Mouse (Mus musculus) frontal cortex, postnatal 25 days (tissue): ENCODE measurements at regions not wholly inside any gene's neighbourhood (a gene's known extent, or its start where the extent isn't known, plus 50 kb on each side); places are given as distances from the start of the nearest gene placed in this dataset.
A peak's percentile ranks its signal among the peaks of the same experiment; 100 is the strongest.

Experiments used
- DNase-seq, 2 experiments: peaks; one replicate each; pipeline ENCODE4 v3.0.0; 2022; ENCODE audit warnings: low spot score in 2 of 2

DNA sequence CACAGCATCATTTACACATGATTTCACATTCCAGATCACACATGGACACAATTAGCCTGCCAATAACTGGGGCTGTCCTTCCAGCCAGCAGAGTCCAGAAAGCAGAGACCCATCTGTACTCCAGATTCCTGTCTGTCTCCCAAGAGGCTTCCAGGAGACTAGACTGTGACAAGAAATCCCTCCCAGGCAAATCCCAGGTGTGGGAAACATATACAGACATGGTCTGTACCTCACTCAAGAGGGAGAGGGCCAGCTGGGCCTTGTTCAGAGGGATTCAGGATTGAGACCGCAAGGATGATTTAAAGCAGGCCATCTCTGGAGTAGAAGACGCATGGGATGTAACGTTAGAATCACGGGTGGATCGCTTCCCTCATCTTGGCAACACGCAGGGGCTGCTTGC, 182.7 kb upstream of the Prr30 start:
- no peak for DNase-seq

DNA sequence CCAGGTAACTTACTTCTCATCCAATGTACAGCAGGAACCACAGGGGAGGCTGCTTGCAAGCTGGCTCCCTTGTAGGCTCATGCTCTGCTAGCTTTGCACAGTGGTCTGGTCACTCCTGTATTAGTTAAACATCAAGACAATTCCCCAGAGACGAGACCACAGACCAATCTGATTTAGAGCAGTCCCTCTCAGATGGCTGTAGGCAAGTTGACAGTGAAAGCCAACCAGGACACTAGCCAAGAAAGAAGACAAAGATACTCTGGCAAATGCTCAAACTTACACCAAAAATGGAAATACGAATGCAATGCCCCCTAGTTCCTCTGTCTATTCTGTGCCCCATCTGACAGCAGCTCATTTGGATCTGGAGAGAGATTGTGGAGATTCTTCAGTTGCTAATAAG, 181.8 kb upstream of the Prr30 start:
- DNase-seq, result no peak

DNA sequence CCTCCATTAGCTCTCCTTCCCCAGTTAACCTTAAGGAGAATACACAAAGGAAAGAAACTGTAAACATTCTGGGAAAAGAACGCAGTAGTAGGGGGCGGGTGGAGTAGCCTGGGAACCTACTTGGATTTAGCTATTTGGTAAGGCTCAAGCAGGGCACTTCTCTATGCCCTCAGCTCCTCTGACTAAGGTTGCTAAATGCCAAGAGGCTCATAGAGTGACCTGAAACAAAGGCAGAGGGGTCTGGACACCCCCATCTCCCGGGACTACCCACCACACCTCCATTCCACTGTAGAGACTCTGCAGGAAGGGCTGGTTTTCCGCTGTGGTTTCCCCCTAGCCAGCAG, 179.5 kb upstream of the Prr30 start:
- DNase-seq, result no peak

DNA sequence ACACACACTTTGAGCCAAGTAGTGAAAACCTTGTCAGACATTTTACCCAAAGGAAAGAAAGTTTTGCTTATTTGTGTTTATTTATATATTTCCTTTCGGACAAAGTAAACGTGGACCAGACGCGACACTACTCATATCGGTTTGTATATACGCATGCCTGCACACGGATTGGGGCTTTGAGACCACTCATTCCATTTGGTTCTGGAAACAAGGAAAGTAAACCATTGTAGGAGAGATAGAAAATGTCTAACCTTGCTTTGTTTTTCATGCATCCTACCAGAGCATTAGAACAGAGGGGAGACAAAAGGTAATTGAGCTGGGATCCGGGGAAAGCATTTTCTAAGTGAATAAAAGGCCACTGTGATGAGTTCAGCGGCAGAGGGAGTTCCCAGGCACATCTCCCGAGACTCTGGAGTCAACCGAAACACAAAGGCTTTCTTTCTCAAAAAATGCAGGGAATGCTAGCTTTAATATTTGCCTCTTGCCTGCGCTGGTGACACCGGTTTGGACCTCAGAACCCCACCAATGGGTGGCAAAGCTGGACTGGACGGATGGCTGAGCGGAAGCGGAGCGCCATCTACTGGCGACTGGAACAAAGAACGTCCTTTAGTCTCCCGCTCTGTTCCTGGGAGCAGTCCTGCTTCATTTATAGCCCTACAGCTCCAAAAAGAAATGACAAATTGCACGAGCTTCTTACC, 179.0 kb upstream of the Prr30 start:
- DNase-seq, result peak; percentile 65 to 78

DNA sequence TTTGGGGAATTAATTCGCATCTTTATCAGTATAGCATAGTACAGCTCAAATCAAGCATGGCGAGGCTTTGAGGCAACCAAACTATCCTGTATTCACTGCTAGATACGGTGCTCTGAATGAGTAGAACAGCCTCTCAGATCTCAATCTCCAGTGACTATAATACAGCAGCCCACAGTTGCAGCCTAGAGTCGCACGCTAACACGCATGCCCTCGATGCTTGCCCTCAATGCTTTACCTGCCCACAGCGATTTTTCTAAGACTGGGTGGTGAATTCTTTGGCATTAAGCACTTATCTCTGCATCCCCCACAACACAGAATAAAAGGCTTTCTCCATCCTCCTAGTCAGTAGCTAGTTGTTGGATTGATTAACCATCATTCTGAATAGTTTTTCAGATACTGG, 178.4 kb upstream of the Prr30 start:
- DNase-seq, result no peak

DNA sequence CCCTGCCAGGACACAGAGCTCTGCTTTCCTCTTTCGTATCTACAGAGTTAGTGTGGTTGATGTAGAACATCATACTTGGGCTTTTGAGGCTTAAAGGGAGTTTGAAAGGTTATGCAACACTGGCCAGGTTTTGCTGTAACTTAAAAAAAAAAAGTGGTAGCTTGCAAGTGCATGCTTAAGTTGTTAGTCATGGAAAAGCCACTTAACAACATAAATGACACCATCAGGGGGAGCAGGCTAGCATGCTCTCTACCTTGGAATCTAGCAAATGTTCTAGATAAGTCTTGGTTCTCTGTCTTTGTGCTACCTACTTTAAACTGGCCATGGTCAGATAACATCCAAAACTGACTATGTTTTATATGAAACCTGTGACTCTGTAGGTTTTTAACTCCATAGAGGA, 176.6 kb upstream of the Prr30 start:
- DNase-seq, result no peak

DNA sequence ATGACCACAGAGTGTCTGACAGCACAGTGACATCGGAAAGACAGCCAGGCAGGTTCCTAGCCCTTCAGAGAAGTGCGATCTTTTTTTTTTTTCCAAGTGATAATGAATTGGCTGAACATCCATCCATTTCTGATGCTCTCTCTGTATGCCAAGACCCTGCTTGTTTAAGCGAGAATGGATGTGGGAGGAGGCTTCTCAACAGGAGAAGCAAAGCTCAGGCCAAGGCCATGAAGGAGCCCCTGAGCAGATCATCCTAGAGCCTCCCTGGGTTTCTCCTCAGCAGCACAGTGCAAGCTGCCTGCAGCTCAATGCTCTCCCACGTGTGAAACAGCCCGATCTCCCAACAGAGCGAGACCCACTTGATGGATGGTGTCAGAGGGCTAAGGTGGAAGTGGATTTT, 175.7 kb upstream of the Prr30 start:
- DNase-seq, result no peak

DNA sequence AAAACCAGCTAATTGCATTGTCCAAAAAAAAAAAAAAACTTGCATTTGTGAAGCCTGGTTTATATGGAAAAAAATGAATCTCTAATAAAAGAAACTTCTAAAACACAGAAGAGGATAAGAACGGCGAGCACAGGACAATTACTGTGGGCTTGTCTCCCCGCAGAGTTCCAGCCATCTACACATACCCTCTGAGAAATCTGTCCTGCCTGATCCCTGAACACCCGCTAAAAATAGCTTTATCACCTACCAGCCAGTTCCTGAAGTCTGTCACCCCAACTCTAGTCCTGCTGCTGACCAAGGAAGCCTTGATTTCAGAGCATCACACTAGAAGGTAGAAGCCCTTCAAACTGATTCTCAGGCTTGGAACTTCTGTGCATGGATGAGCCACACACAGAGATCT, 173.7 kb upstream of the Prr30 start:
- DNase-seq, result no peak

DNA sequence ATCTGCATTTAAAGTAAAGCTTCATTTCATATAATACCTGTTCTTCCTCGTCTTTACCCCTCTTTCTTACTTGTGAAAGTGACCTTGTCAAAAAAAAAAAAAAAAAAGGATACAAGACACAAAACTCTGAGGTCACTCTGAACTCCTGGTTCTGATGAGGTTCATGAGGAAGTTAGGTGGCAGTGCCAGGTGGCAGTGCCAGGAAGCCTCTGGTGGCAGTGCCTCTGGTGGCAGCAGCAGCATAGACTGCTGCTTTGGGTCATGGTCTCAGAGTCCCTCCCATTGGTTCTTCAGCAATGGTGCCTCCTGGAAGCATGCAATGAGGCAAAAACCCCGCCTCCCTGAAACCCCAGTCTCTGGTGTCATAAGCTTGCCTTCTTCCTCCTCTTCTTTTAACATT, 159.7 kb upstream of the Prr30 start:
- no peak for DNase-seq

DNA sequence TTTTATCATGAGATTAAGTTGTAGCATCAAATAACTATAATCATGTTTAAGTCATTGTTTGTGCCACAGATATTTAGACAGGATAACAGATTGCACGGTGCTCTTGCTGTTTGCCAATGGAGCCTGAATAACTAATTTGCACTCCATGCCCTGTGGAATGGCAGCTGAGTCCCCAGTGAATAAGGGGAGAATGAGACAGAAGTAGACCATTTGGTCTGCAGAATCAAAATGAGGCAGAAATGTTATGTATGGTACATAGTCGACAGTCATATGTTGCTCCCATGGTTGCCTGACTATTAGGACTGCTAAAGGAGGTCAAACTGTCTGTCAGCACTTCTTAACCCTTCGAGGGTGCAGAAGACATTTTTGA, 152.9 kb upstream of the Prr30 start:
- DNase-seq, result no peak

DNA sequence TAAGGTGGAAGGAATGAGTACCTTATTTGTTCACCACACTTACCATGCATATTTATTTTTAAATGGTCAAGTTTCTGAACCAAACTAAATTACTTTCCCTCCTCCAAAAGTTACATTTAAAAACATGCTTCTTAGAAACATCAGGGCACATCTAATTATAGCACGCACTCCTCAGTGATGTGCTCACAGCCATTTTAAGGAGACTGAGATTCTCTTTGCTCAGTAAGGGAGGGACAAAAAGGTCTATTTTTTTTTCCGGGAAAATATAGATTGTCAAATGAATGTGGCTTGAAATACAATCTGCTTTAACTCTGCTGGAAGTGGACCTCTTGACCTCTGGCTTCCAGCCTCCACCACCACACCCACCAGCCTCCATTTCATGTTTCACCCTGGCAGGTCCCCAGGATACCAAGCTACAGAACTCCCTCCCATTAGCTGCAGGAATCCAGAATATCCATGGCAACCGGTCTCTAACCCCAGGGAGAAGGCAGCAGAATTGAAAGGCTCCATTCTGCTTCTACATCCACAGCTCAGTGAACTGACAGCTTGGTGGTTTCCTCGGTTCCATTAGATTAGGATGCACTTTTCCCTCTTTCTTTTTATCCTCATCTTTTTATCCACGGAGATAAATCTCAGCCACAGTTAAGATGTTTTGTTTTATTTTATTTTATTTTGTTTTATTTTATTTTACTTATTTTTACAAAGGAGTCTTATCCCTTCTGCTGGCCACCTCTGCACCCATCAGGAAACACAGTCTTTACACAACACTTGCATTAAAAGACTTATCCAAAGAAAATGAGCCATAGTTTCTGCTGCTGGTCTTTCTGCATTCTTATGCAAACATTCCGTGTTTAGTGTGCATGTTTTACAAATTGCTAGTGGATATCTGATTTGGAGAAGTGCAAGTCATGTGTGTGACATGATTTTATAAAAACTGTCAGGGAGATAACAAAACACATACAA, 152.2 kb upstream of the Prr30 start:
- no peak for DNase-seq

DNA sequence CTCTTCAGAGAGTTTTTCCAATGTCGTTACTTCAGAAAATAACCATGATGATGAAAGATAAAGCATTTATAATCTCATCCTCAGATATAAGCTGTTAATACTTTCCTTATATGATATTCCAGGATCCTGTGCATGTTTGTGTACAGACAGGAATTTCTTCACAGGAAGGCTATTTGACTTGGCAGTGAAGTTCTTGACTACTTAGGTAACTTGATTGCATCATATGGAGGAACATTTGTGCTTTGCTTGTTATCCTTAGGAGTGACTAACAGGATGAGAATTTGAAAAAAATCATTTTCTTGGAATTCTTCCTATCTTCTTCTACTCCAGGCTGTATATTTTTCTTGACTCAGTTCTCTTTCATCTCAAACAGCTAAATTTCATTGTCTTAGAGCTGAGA, 140.2 kb upstream of the Prr30 start:
- DNase-seq, result no peak

DNA sequence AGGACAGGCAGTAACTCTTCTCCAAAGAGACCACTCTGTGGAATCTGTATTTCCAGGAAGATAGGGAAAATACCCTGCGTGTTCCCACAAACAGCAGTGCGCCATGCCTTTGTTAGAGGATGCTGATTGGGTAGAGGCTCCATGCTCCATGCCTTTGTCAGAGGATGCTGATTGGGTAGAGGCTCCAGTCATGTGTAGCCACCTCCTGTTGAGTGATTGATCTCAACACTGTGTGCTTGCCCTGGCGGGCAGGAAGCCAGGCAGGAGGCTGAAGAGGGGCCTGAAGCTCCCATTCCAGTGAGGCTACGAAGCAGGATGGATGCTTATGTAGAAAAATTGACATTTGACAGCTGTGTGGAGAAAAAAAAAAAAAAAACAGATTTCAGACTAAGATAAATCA, 131.9 kb upstream of the Prr30 start:
- DNase-seq, result no peak

DNA sequence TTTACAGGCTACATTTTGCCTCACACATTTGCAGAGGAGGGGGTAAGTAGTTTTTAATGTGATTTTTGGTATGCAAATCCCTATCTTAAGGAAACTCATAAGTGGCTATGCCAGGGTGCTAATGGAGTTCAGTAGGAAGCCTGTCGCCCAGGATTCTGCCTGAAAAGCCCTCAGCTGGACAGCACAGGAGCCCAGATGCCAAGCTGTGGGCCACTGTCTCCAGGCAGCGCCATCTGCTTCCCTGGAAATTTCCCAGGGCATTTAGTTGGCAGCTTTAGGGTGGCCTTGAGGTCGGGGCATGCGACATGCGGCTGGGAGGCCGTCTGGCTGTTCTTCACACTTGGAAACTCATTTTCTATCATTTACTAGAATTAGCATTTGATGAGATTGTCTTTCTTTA, 127.3 kb upstream of the Prr30 start:
- no peak for DNase-seq

DNA sequence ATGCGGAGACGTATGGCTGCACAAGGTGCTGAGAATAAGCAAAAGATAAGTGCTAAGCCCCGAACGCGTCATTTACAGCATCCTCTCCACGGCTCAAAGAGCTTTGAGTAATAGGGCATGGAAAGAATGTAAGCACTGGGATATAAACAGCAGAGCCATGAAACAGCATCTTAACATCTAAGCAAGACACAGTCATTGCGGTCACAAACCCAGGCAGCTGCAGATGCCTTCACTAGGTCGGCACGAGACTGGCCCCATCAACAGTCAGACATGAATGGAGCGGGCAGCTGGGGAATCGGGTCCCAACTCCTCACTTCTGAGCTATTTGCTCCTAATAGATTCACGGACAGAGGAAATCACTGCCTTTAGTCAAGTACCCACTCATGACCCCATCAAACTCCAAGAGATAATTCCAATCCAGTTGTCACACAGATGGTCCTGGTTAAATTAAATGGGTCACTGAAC, 126.4 kb upstream of the Prr30 start:
- no peak for DNase-seq

DNA sequence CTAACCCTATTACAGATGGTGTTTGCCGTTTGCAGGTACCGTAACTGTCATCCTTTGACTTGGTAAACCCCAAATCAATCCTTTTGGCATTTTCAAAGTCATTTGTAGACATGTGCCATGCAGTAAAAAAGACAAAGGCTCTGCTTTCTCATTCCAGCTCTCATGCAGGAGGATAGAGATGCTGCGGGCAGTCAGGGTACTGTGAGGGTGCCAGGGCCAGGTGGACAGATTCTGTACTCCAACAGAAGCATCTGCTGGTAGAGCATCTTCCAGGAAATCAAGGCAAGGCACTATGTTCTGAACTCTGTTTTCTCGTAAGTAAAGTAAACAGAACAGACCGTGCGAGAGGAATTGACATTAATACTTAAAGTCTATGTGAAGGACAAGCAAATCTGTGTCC, 123.2 kb upstream of the Prr30 start:
- DNase-seq, result no peak

DNA sequence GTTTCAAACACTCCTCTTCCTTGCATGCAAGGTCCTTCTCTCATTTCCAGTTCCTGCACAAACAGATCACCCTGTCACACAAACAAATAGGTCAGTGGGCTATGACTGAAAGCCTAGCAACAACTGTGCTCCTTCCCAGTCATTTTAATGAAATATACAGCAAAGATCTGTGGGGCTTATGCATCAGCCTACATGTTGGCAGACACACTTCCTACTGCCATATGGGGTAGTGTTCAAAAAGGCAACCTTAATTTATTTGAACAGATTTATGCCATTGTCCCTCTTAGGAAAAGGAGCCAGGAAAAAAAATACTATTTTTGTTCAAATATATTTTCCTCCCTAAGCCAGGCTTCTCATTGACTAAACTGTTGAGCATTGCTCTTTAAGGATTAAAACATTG, 107.8 kb upstream of the Prr30 start:
- no peak for DNase-seq

DNA sequence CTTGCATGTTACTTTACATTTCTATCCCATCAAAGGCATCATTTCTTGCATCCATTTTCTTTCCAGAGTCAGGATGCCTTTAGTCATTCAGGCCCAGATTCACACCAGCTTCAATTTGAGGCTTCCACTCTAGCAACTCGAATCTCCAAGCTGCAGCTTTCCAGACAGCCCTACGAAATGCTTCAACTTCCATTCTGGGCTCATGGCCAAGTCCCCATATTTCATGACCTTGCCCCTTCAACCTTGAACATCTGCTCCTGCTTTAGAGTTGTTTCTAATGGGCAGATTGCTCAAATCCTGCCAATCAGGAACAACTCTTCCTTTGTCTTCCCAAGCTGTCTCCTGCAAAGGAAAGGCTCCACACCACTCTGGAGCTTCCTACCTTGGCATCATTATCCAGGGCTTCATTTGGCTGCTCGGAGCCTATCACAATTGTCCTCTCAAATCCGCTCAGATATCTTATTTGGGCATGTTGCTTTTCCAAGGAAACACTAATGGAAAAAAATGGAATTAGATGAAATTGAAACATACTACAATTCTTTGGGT, 104.4 kb upstream of the Prr30 start:
- DNase-seq, result no peak

DNA sequence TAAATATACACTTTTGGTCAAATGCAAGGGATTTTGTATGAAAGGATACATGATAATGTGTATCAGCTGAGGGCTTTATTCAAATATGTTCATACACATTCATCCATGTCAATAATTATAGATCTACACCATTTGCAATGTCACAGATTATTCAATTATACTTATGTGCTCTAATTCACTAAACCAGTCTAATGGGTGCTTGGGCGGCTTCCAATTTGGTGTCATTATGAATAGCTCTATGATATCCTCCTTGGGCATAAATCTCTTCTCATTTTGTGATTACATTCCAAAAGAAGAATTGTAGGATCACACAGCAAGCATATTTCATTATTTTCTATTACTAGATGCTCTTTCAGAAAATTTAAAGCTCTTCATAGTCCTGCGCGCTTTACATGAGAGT, 97.7 kb upstream of the Prr30 start:
- no peak for DNase-seq

DNA sequence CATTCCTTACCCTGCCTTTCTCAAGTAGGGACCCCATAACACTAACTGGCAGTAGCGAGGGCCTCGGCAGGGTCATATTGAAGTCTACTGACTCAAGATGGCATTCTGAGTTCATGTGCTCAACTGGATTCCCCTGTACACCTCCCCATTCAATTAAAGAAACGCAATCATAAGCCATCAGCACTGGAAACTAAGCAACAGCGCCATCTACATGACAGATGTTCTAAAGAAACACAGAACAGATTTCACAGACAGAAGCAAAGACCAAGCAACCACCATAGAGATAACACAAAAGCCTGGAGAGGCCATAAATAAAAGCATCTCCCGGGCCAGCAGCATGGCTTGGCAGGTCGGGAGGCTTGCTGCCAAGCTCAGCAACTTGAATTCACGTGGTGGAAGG, 94.6 kb upstream of the Prr30 start:
- DNase-seq, result peak; percentile 10 to 17

DNA sequence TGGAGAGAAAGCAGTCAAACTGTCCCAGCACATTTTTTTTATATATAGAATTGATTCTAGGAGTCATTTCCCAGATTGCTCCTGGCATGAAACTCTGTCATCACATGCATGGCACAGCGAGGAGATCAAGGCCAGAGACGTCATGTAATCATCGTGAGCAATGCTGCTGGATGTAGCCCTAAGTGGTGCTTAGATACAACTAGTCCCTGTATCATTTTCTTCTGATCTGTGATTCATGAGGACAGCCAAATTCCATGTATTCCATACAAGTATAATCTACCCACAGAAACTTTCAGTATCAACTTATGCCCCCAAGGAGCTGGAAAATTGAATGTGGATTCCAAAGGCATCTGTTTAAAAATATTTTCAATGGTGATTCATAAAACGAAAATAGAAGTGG, 87.6 kb upstream of the Prr30 start:
- no peak for DNase-seq

DNA sequence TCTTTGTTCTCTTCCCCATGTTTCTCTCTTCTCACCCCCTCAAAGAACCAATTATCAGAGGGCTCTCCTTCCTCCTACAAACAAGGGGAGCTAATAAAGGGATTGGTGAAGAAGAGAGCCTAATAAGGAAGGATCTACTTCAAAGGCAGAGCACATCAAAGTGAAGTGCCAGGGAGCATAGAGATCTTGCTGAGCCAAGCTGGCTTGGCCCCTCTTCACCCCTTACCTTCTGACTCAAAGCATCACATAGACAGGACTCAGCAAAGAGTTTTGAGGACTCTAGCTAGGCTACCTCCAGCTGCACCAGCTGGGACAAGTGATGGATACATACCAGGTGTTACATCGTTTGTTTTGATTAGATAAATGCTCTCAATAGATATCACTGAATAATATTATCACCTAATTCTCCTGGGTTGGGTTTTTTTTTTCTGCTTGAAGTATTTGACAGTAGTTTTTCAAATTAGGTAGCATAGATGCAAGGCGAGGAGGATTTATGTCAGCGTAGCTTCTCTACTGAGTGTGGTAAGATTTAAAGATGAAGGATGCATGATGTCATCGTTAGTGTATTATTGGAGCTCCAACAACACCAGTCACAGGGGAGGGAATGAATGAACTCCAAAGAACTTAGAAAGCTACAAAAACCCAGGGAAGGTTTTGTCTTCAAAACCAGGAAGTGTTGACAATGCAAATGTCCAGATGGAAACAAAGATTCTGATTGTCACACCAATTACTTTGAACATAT, 69.1 kb upstream of the Prr30 start:
- DNase-seq, result no peak
